Mouse (Mus musculus): ENCODE measurements around the gene Abcb6.

DNA sequence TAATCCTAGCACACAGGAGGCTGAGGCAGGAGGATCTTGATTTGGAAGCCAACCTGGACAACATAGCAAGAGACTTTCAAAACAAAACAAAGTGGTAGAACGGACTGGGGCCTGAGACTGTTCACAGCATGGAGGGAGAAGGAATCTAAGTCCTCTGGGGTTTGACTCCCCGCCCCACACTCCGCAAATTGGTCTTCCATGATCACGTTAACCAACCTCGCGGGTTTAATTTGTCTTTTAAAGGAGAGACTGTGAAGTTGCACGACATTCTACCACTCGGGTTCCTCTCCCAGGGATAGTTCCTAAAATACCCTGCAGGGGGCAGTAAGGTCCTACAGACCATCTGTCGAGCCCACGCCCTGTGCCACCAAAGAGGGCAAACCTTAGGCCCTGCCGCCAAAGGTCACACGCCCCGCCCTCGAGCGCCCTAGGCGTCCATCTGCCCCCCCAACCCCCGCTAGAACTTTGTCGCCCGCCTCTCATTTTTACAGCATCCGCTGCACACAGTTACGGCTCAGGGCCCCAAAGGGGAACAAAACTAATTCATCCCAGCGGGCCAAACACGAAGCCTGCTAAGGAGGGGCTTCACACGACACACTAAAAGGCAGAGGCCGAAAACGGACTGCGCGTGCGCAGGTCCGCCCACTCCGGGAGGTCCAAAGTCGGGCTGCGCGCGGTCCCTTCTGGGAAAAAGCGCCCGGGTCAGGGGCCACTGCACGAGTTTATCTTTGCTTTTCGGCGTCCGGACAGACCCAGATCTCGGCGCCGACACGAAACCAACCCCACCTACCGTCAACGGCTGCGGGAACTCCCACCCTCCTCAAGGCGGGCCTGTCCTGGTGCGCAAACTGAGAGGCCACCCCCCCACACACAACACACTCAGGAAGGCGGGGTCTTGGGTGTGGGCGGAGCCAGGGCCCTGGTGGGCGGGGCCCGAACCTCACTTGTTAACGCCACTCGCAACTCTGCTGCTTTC is 55.6 kb downstream of the Abcb6 start, which contains the start of gene Nhej1:
- TF ChIP-seq CTCF (IDR thresholded peaks at IDR 0.05; ENCODE audit: borderline replicate concordance, insufficient read depth, low read depth, low read length), result peak; percentile 82
- peak; percentile 73; the same call in 1 of the 2 replicates for TF ChIP-seq POLR2A (IDR thresholded peaks at IDR 0.05; ENCODE audit: borderline replicate concordance, insufficient read depth, low read length)

All from cerebellum, adult 2 months (tissue).